Comparison of ENCODE assay signal across 8 mouse cellular contexts in genomic region chr1:191326233-191326882, GRCm38 (mm10). TPM values are rescaled to one million over a fixed set of nuclear protein-coding genes. Genes with fewer than 3 reads are reported as not detected.
A peak's percentile ranks its signal among the peaks of the same experiment; 100 is the strongest.
DNase-seq lines count a peak whose midpoint lies in the region; ATAC-seq and TF ChIP-seq lines count a peak whose summit lies in the region.

No protein-coding gene starts in this region.

- peak; percentile 30 to 32 for DNase-seq in urinary bladder, postnatal 36 days (ENCODE audit: low spot score in 2 of 2)
- DNase-seq in urinary bladder, adult 2 months (ENCODE audit: low spot score), result no peak
- DNase-seq in c-Kit-positive CD71-negative TER-119-negative erythroid progenitor cells, embryonic 14.5 days (ENCODE audit: low read depth), result peak; percentile 29
- no peak for DNase-seq in frontal cortex, postnatal 36 days (ENCODE audit: low spot score in 2 of 2)

- H3K27ac ChIP-seq in forebrain, embryonic 13.5 days, result peak overlapping the region; percentile 79
- H3K27ac ChIP-seq in intestine, postnatal 0 days (ENCODE audit: low read depth, low read length), result peak overlapping the region; percentile 71
- peak overlapping the region; percentile 71 for H3K27ac ChIP-seq in lung, embryonic 16.5 days (ENCODE audit: low read length)
- H3K27ac ChIP-seq in olfactory bulb, adult 2 months (ENCODE audit: insufficient read depth, low read depth, low read length), result no peak overlapping the region

- peak overlapping the region; percentile 88 for H3K4me2 ChIP-seq in forebrain, embryonic 13.5 days
- H3K4me2 ChIP-seq in intestine, postnatal 0 days (replicated peaks; ENCODE audit: low read depth), result peak overlapping the region; percentile 99
- peak overlapping the region; percentile 96 for H3K4me2 ChIP-seq in lung, embryonic 16.5 days (ENCODE audit: low read depth, low read length)

- peak; percentile 71 for ATAC-seq in forebrain, embryonic 13.5 days
- ATAC-seq in intestine, postnatal 0 days, result peak; percentile 39
- ATAC-seq in lung, embryonic 16.5 days (ENCODE audit: low read depth), result peak; percentile 71

- H3K9me3 ChIP-seq in forebrain, embryonic 13.5 days (replicated peaks), result no peaks in the 10 kb centered on the region
- H3K9me3 ChIP-seq in intestine, postnatal 0 days (ENCODE audit: control insufficient read depth), result no peaks in the 10 kb centered on the region
- no peaks in the 10 kb centered on the region for H3K9me3 ChIP-seq in lung, embryonic 16.5 days (ENCODE audit: control insufficient read depth, low read length)

- peak overlapping the region; percentile 87 for H3K4me3 ChIP-seq in forebrain, embryonic 13.5 days
- H3K4me3 ChIP-seq in intestine, postnatal 0 days (ENCODE audit: low read depth, low read length), result peak overlapping the region; percentile 81
- peak overlapping the region; percentile 83 for H3K4me3 ChIP-seq in lung, embryonic 16.5 days (ENCODE audit: low read length)
- H3K4me3 ChIP-seq in olfactory bulb, adult 2 months (ENCODE audit: insufficient read depth, low read depth, low read length), result peak overlapping the region; percentile 88

- TF ChIP-seq POLR2A in olfactory bulb, adult 2 months (IDR thresholded peaks at IDR 0.05; ENCODE audit: insufficient read depth, low read depth, low read length), result no peak

- peak overlapping the region; percentile 88 for H3K9ac ChIP-seq in forebrain, embryonic 13.5 days
- peak overlapping the region; percentile 69 for H3K9ac ChIP-seq in intestine, postnatal 0 days (ENCODE audit: low read depth, low read length)
- peak overlapping the region; percentile 87 for H3K9ac ChIP-seq in lung, embryonic 16.5 days (ENCODE audit: low read length)

- WGBS in forebrain, embryonic 13.5 days, result under 1% methylated on average over 35 of the region's 35 CpGs
- WGBS in intestine, postnatal 0 days, result under 1% methylated on average over 31 of the region's 35 CpGs
- 1% methylated on average over 35 of the region's 35 CpGs for WGBS in lung, embryonic 16.5 days
- under 1% methylated on average over 35 of the region's 35 CpGs for WGBS in olfactory bulb, adult 2 months

- peaks cover 12% of the 10 kb centered on the region for H3K36me3 ChIP-seq in forebrain, embryonic 13.5 days (ENCODE audit: poor library complexity, severe bottlenecking)
- H3K36me3 ChIP-seq in intestine, postnatal 0 days (ENCODE audit: control insufficient read depth, insufficient read depth), result peaks cover 2% of the 10 kb centered on the region; the same call in 1 of the 2 replicates
- H3K36me3 ChIP-seq in lung, embryonic 16.5 days (ENCODE audit: control insufficient read depth, insufficient read depth, low read length), result no peaks in the 10 kb centered on the region

- no peak for TF ChIP-seq CTCF in intestine, postnatal 0 days (IDR thresholded peaks at IDR 0.05; ENCODE audit: low read depth)
- TF ChIP-seq CTCF in olfactory bulb, adult 2 months (IDR thresholded peaks at IDR 0.05; ENCODE audit: insufficient read depth, low read depth, low read length), result no peak

- peaks cover 28% of the 10 kb centered on the region for H3K4me1 ChIP-seq in forebrain, embryonic 13.5 days
- H3K4me1 ChIP-seq in intestine, postnatal 0 days (replicated peaks; ENCODE audit: control insufficient read depth, insufficient read depth, low read length), result peaks cover 10% of the 10 kb centered on the region; the same call in 1 of the 2 replicates
- H3K4me1 ChIP-seq in lung, embryonic 16.5 days (replicated peaks; ENCODE audit: control insufficient read depth, insufficient read depth, low read length), result peaks cover 22% of the 10 kb centered on the region
- peaks cover 10% of the 10 kb centered on the region for H3K4me1 ChIP-seq in olfactory bulb, adult 2 months (ENCODE audit: control insufficient read depth, insufficient read depth, low read length)

- H3K27me3 ChIP-seq in forebrain, embryonic 13.5 days, result peaks cover 3% of the 10 kb centered on the region; the same call in 1 of the 2 replicates
- H3K27me3 ChIP-seq in intestine, postnatal 0 days (replicated peaks; ENCODE audit: control insufficient read depth, insufficient read depth, low read length), result no peaks in the 10 kb centered on the region
- H3K27me3 ChIP-seq in lung, embryonic 16.5 days (ENCODE audit: control insufficient read depth, insufficient read depth, low read depth, low read length), result no peaks in the 10 kb centered on the region

RNA-seq across cellular contexts. Expression of gene Tmem206, which starts 0.6 kb away (rescaled TPM):
- 7.5 TPM in 2 replicates for polyA plus RNA-seq in urinary bladder, adult 2 months (2012; rRNA removed)
- polyA plus RNA-seq in forebrain, embryonic 13.5 days (2015; fragmentation: Nextera tagmentation; extraction: Ambion mirVana), result 41.3 and 43.9 TPM in 2 replicates
- 14.6 and 15.4 TPM in 2 replicates for polyA plus RNA-seq in intestine, postnatal 0 days (2015; fragmentation: Nextera tagmentation; extraction: Ambion mirVana)
- polyA plus RNA-seq in lung, embryonic 16.5 days (2015; fragmentation: Nextera tagmentation; extraction: Ambion mirVana), result 22.8 and 23.4 TPM in 2 replicates
- polyA plus RNA-seq in olfactory bulb, adult 2 months (2012; ENCODE audit: insufficient read depth, insufficient read length, low replicate concordance, missing spikeins), result not detected in 2 replicates

RNA-seq across cellular contexts. Expression of gene Nenf, which starts 8.4 kb away (rescaled TPM):
- 180 and 193 TPM in 2 replicates for polyA plus RNA-seq in urinary bladder, adult 2 months (2012; rRNA removed)
- polyA plus RNA-seq in forebrain, embryonic 13.5 days (2015; fragmentation: Nextera tagmentation; extraction: Ambion mirVana), result 66.3 and 69.3 TPM in 2 replicates
- polyA plus RNA-seq in intestine, postnatal 0 days (2015; fragmentation: Nextera tagmentation; extraction: Ambion mirVana), result 171 and 174 TPM in 2 replicates
- polyA plus RNA-seq in lung, embryonic 16.5 days (2015; fragmentation: Nextera tagmentation; extraction: Ambion mirVana), result 97.7 and 107 TPM in 2 replicates
- polyA plus RNA-seq in olfactory bulb, adult 2 months (2012; ENCODE audit: insufficient read depth, insufficient read length, low replicate concordance, missing spikeins), result not detected in 2 replicates

Comparison
In these comparisons a context has a peak if more than half of its experiments do, and no peak if none do; other contexts are left out.
1. DNase-seq: peak in urinary bladder, postnatal 36 days (2 of 2) and c-Kit-positive CD71-negative TER-119-negative erythroid progenitor cells, embryonic 14.5 days (single experiment); none in urinary bladder, adult 2 months (single experiment) and frontal cortex, postnatal 36 days (0 of 2).
2. RNA of gene Nenf, which starts 8.4 kb away (polyA plus RNA-seq): 180 to 193 TPM in urinary bladder, adult 2 months, 171 to 174 TPM in intestine, postnatal 0 days, 97.7 to 107 TPM in lung, embryonic 16.5 days and 66.3 to 69.3 TPM in forebrain, embryonic 13.5 days; not detected in olfactory bulb, adult 2 months; every median in the first group is over 10 times any median in the second.
3. Peak in every context shown above with its lines, with median percentiles within 50 percentile points of each other: ATAC-seq, H3K4me2 ChIP-seq, H3K4me3 ChIP-seq and H3K9ac ChIP-seq.